Mouse (Mus musculus) left cerebral cortex, postnatal 14 days (tissue): ENCODE results near the gene Ttc5. TPM values are rescaled to one million over a fixed set of nuclear protein-coding genes. Genes with fewer than 3 reads are reported as not detected.
"Not testable (repeated sequence)": the region's sequence is repeated elsewhere in the genome, so short reads cannot be mapped to it uniquely, and the experiment has no call there.

Source experiments
- DNase-seq, 2 experiments: peaks; one replicate each; pipeline ENCODE4 v3.0.0; 2021 to 2022; ENCODE audit warnings: low spot score in 2 of 2, mixed read lengths in 1 of 2
- intact Hi-C: fragments of 180-260 bp; cut with DNase I; formaldehyde crosslinking; loops from one replicate; pipeline ENCODE4 v1.15.1; 2025
- long read RNA-seq, 2 experiments: library from polyadenylated mRNA; stranded (forward); transcript quantifications; one replicate each; pipeline ENCODE4 v2.0.0; 2021
- total RNA-seq, 2 experiments: library from RNA; stranded (reverse); gene quantifications; 2 replicates each; pipeline ENCODE4 v1.2.3; 2021

Gene Ttc5
- 10 to 100 TPM; 64.7 to 68.3 TPM for total RNA-seq
- long read RNA-seq, experiment 1, transcript Ttc5-202 (4 exons, 2,366 nt): minor isoform, 5 of 124 reads
- long read RNA-seq, experiment 1, transcript Ttc5-201 (10 exons, 1,842 nt): major isoform, 105 of 124 reads
- long read RNA-seq, experiment 1, partial matches to known transcripts: 2 of 124 reads
- long read RNA-seq, experiment 1, other reads (novel, unspliced or antisense): 12 of 124 reads
- long read RNA-seq, experiment 2, transcript Ttc5-202 (4 exons, 2,366 nt): minor isoform, 15 of 133 reads
- long read RNA-seq, experiment 2, transcript Ttc5-201 (10 exons, 1,842 nt): major isoform, 98 of 133 reads
- long read RNA-seq, experiment 2, partial matches to known transcripts: 5 of 133 reads
- long read RNA-seq, experiment 2, other reads (novel, unspliced or antisense): 13 of 133 reads

DNA sequence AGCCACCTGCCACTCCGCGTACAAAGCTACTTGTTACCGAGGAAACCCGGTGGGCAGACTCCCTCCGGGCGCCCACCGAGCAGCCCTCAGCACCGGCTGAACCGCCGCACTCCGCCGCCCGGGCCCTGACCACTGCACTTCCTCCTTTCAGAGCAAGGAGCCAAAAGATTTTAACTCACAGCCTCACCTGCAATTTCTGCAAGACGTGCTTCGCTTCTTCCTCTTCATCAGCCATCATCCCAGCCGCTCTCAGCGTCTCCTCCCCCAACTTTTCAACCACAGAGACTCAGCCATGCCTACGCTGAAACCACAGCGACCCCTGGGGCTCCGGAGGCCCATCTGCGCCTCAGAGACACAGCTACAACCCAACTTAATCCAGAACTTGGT is at the start of gene Ttc5:
Gene Ttc5 (minus strand): TSS at position 269 of the 387 bp plus-strand sequence.
- intact Hi-C loops: no loop called here
- peak; percentile 93 to 94 for DNase-seq

DNA sequence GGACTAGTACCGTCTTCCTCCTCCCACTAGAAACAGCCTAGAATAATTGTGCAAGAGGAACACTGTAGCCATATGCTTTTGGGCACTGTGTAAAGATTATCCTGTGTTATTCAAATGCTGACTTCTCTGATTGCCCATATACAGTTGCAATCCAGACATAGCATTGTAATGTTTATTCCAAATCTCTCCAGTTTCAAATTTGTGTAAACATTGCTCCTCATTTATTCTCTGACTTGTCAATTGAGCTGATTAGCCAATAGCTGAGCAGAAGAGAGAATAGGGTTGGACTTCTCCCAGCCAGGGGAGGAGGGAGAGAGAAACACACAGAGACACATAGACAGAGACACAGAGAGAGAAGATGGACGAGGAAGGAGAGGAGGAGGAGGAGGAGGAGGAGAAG is 49.1 kb upstream of the Ttc5 start:
- DNase-seq: no peak
- intact Hi-C loops: no loop called here

DNA sequence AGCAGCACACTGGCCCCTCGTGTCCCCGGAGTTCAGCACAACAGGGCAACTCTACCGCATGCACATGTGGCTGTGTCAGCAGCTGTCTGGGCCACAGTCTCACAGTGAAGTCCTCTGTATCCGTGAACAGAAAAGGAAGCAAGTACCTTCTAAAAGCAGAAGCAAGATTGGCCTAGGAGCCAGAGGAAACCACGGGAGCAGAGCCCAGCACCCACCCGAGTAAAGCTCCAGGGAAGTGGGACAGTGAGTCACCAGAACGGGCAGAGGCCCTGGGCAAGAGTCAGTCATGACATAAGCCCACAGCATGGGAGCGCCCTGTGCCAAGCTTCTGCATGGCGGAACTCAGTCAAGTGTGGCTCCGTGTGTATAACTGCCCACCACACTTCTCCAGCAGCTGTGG is 48.6 kb upstream of the Ttc5 start:
- intact Hi-C loops: no loop called here
- DNase-seq: peak; percentile 14 to 23

DNA sequence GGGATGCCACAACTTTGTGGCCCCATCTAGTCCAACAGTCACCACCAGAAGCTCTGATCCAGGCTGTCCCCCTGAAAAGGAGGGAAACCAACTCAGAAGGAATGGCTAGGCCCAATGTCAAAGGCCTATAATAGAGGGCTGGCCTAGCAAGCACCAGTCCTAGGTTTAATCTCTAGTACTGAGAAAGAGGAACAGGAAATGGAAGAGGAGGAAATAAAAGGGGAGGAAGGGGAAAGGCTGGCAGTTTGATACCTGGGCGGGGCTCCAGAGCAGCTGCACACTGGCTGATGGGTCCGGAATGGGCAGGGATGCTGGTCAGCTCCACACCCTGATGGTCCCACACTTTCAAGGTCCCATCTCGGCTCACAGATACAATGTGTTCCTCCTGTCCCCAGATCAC is 44.6 kb upstream of the Ttc5 start:
- no peak for DNase-seq
- intact Hi-C loops: no loop called here

DNA sequence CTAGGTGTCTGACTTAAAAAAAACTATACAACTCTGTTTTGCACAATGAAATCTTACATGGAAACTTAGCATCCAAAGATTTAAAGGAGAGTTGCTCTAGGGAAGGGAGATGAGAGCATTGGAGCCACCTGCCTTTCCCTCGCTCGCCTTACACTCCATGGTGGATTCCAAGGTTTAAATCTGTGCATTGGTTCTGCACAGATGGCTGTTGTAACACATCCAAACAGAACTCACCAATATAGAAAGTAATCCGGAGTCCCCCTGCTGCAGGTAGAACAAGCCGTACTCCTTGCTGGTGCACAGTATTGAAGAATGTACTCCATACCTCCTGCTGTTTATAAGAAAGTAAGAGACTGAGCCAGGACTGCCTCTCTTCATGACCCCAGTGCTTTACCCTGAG is 41.3 kb upstream of the Ttc5 start:
- intact Hi-C loops: no loop called here

DNA sequence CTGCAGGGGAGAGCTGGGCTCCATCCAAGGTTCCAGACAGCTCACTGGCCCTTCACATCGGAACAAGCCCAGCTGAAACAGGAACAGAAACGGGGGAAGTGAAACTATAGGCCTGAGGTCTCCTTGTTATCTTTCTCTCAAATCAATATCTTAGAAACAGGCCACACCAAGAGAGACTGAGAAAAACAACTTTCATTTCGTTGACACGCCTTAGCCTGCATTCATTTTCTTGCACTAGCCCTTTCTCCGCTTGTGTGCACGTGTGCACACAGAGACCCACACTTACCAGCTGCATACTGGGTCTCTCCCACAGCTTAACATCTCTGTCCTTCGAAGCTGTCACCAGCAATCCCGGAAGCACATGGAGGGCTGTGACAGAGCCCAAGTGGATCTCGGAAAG is 38.9 kb upstream of the Ttc5 start:
- no peak for DNase-seq
- intact Hi-C loops: loop anchor here (5.0 kb wide), 1 partner anchor 93 kb away; no protein-coding TSS in a partner anchor

More for the DNA sequence above, 41.3 kb upstream of the Ttc5 start:
- DNase-seq: peak; percentile 22 to 53

DNA sequence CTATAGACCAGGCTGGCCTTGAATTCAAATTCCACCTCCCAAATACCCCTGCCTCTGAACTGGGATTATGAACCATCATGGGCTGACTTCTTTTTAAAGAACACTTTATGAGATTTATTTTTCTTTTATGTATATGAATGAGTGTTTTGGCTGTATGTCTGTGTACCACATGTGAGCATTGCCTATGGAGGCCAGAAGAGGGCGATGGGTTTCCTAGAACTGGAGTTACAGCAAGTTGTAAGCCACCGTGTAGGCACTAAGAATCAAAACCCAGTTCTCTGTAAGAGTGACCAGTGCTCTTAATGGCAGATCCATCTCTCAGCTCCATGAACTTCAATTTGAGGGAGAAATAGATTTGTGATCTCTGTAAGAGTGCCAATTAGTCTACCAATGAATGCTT is 37.9 kb upstream of the Ttc5 start:
- intact Hi-C loops: loop anchor here (5.0 kb wide), 1 partner anchor 94 kb away; no protein-coding TSS in a partner anchor
- no peak for DNase-seq

DNA sequence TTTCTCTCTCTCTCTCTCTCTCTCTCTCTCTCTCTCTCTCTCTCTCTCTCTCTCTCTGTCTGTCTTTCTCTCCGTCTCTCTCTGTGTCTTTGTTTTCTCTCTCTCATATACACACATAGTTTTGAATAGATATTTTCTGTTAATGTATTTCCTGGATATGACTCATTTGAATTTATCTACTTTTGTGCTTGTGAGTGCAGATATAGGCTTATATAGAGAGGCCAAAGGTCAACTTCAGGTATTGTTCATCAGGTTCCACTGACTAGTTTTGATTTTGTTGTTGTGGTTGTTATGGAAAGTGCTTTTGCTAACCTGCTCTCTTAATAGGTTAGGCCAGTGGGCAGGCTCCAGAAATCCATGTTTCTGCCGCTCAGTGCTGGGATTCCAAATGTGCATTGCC is 27.7 kb upstream of the Ttc5 start:
- intact Hi-C loops: no loop called here
- DNase-seq: no peak

DNA sequence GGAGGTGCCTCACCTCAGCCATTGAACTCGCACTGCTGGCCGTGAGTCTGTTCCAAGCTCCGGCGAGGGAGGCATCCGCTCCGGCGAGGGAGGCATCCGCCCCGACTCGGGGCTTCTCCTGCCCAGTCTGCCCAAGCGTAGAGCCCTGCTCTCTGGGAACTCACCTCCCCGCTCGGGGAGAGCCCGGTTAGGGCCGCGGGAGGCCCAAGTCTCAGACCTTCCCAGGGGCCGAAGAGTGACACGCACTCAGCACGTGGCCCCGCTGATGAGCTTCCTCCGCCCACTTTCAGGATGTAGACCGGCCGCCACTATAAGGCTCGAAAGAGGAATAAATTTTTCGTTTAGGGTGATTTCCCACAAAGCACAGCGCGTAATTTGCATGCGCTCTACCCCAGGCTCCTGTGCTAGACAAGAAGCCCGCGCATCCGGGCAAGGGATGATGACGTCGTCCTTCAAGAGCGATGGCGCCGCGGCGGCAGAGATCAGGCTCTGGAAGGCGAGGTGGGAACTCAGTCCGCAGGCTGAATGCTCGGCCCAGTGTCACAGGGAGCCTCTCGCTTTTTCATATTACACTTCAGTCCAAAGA is 22.3 kb upstream of the Ttc5 start, which contains the start of the genes Ccnb1ip1 and Parp2:
Gene Ccnb1ip1 (minus strand): TSS at position 246 of the 586 bp plus-strand sequence.
Gene Parp2 (plus strand): TSS at position 355 of the 586 bp plus-strand sequence.
- peak; percentile 99 for DNase-seq
- intact Hi-C loops: loop anchor here (1.0 to 10.0 kb wide), 3 partner anchors 217 to 282 kb away; no protein-coding TSS in a partner anchor

DNA sequence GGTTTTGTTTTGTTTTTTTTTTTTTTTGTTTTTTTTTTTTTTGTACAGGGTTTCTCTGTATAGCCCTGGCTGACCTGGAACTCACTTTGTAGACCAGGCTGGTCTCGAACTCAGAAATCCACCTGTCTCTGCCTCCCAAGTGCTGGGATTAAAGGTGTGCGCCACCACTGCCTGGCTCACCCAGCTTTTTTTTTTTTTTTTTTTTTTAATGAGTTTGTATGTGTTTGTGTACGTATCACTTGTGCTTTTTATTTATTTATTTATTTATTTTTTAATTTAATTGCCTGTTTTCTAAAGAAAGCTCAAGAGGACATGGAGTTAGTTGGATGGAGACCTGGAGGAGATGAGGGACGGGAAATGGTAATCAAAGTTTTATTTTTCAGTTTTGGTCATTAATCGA is 21.1 kb upstream of the Ttc5 start:
- intact Hi-C loops: loop anchor here (2.0 to 10.0 kb wide), 2 partner anchors 218 to 256 kb away; no protein-coding TSS in a partner anchor
- DNase-seq: not testable (repeated sequence)

DNA sequence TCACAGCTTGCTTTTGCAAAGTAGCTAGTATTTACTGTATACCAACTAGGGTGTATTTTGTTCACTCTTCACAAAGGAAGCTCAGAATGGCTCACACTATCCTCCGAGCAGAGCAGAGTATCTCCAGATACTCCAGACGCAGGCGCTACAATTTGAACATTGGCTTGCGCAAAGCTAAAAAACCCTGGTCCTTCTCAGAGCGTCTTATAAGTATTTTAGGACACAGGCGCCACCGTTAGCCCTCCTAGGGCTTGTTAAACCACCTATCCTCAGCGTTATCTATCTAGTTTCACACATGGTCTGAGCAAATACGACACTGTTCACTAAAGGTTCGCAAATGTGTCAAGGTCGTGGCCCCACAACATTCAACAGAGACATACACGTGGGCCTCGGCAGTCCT is 19.4 kb upstream of the Ttc5 start:
- DNase-seq: no peak
- intact Hi-C loops: loop anchor here (10.0 kb wide), 1 partner anchor 220 kb away; no protein-coding TSS in a partner anchor

DNA sequence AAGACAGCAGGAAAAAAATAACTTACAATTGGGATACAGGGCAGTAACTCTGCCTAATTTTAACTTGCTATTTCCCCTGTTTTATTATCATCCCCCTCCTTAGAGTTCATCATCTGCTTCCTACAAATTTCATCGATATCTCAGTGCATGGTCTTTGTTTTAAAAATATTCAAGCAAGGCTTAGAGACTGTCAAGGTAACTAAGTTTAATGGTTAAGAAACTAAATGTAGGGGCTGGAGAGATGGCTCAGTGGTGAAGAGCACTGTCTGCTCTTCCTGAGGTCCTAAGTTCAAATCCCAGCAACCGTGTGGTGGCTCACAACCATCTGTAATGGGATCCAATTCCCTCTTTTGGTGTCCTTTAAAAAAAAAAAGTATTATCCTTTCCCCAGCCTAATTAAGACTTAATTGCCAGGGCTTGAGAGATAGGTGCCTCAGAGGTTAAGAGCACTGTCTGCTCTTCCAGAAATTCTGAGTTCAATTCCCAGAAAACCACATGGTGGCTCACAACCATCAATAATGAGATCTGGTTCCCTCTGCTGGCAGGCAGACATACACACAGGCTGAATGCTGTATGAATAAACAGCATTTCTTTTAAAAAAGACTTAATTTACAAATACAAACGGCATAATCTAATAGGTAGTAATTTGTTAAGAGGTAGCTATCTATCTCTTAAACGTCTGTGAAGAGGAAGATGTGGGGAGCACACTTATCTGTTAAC is 17.7 kb upstream of the Ttc5 start:
- peak in 1 of 2 experiments; percentile 21 for DNase-seq
- intact Hi-C loops: loop anchor here (1.0 to 10.0 kb wide), 2 partner anchors 222 to 260 kb away; no protein-coding TSS in a partner anchor

DNA sequence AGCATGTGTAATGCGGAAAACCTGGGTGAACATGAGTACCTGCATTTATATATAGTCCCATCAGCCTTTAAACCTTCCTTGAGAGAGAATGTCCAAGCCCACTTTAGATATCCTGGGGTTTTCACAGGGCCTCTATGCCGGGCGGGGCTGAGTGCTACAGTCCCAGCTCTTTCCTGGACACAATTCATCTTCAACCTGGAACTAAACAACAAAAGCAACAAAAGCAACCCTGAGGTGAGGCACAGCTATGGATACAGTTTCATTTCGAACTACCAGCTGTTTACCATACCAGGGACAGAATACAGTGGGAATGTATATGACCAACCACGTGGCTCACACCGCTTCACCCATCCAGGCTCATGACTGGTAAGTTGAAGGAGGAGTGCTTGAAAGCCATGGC is 17.1 kb upstream of the Ttc5 start:
- no peak for DNase-seq
- intact Hi-C loops: loop anchor here (1.0 to 10.0 kb wide), 2 partner anchors 222 to 261 kb away; no protein-coding TSS in a partner anchor

DNA sequence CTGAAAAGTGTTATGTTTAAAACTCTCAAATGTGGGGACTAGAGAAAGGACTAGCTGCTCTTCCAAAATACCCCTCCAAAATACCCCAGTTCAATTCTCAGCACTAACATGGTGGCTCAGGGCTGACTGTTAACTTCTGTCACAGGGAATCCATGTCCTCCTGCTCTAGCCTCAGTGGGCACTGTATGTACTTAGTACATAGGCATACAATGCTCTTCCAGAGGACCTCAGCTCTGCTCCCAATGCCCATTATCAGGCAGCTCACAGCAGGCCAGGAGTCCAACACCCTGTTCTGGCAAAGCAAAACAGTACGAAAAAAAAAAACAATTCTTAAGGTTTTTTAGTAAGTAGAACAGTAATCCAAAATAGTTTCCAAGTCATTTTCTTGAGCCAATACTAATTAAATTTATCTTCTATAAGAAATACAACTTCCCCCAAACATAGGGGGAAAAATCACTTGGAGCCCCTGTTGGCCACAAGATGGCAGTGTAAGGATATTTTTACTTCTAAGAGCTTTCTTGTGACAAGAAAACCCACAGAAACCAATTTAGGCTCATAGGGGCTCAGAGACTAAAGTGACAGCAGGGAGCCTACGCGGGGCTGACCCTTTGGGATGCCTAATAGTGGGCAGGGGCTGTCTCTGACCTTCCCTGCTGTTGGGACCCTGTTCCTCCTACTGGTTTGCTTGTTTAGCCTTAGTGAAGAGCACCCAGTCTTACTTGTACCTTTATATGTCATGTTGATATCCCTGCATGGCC is 14.4 kb upstream of the Ttc5 start:
- intact Hi-C loops: loop anchor here (10.0 kb wide), 1 partner anchor 225 kb away; no protein-coding TSS in a partner anchor
- peak; percentile 44 to 59 for DNase-seq

DNA sequence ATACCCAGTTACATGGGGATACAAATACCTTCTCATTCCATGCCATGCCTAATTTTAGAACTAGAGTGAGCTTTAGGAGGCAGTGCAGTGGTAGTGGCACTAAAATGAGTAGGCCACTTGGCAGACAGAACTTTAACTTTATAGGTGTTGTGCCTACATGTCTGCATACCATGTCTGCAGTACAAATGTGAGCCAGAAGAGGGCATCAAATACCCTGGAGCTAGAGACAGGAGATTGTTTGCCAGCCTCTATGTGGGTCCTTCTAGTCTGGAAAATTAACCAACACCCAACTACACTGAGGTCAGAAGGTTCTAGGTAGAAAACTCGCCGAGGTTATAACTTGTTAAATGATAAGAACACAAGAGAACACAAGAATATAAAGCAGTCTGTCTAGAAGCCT is 13.2 kb upstream of the Ttc5 start:
- peak in 1 of 2 experiments; percentile 30 for DNase-seq
- intact Hi-C loops: no loop called here

DNA sequence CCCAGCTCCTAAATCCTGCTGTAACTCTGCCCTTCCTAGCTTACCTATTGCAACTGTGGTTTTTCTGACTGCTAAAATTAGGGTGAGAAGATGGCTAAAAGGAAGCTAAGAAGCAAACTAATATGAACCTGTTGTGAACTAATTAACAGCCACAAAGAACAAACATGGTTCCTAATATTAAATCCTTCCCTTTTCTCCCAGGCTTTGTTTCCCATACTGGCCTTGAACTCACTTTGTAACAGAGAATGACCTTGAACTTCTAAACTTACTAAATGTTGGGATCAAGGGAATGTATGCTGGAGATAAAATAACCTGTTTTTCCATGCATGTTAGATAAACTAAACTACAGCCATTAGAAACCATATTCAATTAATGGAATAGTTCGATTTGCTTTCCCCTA is 11.1 kb upstream of the Ttc5 start:
- intact Hi-C loops: no loop called here
- no peak for DNase-seq

DNA sequence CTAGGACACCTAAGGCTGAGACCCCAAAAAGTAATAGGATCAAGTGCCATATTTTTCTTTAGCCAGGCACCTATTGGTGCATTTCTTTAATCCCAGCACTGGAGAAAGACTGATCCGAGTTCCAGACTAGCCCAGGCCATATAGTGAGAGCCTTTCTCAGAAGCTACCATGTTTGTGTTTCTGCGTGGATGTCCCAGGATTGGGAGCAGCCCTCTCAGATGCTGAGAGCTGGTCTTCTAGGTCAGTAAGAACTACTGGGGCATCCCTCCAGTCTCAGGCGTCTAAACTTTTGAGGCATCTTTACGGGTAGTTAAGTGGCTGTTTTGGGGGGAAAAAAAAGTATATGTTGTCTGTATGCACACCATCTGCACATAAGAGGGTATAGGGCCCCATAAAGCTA is 10.6 kb upstream of the Ttc5 start:
- no peak for DNase-seq
- intact Hi-C loops: no loop called here

DNA sequence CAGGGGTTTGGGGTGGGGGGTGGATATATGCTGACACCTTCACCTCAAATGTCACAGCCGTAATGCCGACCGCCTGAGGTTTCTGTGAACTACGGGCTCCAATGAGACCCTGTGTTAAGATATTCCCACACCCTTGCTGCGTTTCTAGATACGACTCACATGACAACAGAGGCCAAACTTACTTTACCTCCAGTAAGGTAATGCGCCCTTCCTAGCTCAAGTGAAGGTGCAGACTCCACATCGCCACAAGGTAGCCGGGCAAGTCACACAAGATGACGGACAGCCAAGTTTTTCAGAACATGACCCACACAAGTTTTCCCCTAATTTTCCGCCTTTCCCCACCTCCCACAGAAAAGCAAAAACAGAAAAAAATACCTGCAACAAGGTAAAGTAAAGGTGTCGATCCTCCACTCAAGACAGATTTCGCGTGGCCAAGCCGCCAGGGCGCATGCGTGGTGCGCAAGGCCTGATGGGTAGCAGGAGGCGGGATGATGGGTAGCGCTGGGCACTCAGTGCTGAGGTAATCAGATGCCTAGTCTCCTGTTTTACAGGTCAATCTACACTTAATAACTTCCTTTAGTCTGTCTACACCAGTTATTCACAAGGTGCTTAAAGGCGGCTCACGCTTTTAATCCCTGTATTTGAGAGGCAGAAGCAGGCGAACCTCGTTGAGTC is 10.1 kb upstream of the Ttc5 start:
- intact Hi-C loops: no loop called here
- no peak for DNase-seq
